Mouse (Mus musculus): ENCODE results near the gene Zfp770. TPM values are rescaled to one million over a fixed set of nuclear protein-coding genes. Genes with fewer than 3 reads are reported as not detected.

The Zfp770 gene
- 0.10 and 1.0 TPM in 2 replicates for polyA plus RNA-seq (2012; ENCODE audit: low replicate concordance)

DNA sequence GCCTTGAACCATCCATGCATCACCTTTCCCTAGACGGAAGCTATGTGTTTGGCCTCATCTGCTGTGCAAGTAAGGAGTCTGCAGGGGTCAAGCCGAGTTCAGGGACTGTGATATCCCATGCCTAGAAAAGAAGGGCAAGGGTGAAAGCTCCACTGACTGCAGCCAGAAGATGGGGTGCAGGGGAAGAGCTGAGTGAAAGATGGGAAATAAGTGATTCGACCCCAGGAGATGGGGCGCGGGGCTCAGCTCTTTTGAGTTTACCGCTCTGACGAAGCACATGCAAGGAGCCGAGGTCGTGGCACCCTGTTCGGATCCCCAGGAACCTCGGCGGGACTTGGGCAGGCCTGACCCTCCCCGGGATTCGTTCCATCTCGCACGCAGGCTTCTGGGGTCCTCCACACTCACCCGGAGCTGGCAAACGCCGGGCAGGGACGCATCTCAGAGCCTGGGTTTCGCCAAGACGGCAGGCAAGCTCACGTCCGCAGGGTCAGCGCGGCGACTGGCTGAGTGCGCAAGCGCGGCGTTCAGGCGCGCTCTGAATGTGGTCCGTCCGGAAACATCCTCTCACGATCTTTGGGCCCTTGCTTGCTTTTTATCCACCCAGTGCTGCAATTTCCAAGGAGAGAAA is at the start of gene Zfp770:
Zfp770 (minus strand) TSS at position 538 of the 628 bp plus-strand sequence.

GRCm38 (mm10) chr2:114186924-114187323 is 14.3 kb downstream of the Zfp770 start, which contains the start of gene Aqr:
TSS of gene Aqr (minus strand) at chr2:114187024.

Other genes starting within 250 kb of the Zfp770 start
- not detected in 2 replicates for gene Gjd2, start 187.8 kb downstream of the Zfp770 start, polyA plus RNA-seq (2012; ENCODE audit: low replicate concordance)
- gene Actc1, start 147.9 kb downstream of the Zfp770 start, polyA plus RNA-seq (2012; ENCODE audit: low replicate concordance): not detected in 2 replicates
- gene Aqr, start 14.4 kb downstream of the Zfp770 start, polyA plus RNA-seq (2012; ENCODE audit: low replicate concordance): 11.3 and 25.5 TPM in 2 replicates